Mouse (Mus musculus) induced T-regulatory cell, adult 2 months (primary cell): ENCODE measurements at regions not wholly inside any gene's neighbourhood (a gene's known extent, or its start where the extent isn't known, plus 50 kb on each side); places are given as distances from the start of the nearest gene placed in this dataset.
"Not testable (repeated sequence)": the region's sequence is repeated elsewhere in the genome, so short reads cannot be mapped to it uniquely, and the experiment has no call there.

Source experiments
- DNase-seq: peaks from one replicate; pipeline ENCODE4 v3.0.0-alpha.2; 2012; ENCODE audit warnings: low read depth

DNA sequence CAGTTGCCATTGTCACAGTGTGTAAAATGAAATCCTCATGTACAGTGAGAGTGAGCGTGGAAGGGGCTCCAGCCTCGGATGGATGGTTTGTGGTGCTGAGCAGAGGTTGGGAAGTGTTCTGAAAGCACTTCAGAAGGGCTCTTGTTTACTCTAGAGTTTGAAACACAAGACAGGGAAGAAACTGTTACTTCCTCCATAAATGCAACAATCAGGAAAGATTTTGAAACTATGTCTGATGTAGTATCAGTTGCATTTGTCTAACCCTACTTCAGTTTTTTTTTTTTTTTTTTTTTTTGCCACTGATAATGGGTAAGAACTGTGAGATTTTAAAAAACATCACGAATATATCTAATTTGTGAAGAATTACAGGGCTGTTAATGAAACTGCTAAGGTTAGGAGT, 281.5 kb downstream of the Hace1 start:
- DNase-seq, result no peak

- no peak for DNase-seq
Measured at GRCm38 (mm10) chr10:45859909-45860308, 282.3 kb downstream of the Hace1 start.

GRCm38 (mm10) chr10:45860696-45861095, 283.1 kb downstream of the Hace1 start:
- DNase-seq, result no peak

GRCm38 (mm10) chr10:45865793-45866192, 288.2 kb downstream of the Hace1 start:
- no peak for DNase-seq

DNA sequence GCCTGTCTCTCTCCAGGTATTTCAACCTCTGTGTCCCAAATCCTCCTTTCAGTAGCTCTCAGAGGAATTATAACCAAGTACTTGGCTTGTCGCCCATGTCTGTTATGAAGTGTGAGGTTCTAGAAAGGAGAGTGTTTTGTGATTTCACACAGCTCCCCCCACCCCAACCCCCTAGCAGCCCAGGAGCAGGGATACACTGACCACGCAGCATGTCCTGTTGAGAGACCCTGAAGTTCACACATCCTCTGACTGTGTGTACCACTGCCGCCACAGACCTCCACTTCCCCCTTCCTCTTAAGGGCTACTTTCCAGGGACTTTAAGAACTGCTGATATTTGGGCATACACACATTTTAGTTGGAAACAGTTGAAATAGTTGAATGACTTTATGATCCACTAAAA, 289.2 kb downstream of the Hace1 start:
- no peak for DNase-seq

- DNase-seq, result no peak
Measured at GRCm38 (mm10) chr10:45871028-45871427, 293.4 kb downstream of the Hace1 start.

DNA sequence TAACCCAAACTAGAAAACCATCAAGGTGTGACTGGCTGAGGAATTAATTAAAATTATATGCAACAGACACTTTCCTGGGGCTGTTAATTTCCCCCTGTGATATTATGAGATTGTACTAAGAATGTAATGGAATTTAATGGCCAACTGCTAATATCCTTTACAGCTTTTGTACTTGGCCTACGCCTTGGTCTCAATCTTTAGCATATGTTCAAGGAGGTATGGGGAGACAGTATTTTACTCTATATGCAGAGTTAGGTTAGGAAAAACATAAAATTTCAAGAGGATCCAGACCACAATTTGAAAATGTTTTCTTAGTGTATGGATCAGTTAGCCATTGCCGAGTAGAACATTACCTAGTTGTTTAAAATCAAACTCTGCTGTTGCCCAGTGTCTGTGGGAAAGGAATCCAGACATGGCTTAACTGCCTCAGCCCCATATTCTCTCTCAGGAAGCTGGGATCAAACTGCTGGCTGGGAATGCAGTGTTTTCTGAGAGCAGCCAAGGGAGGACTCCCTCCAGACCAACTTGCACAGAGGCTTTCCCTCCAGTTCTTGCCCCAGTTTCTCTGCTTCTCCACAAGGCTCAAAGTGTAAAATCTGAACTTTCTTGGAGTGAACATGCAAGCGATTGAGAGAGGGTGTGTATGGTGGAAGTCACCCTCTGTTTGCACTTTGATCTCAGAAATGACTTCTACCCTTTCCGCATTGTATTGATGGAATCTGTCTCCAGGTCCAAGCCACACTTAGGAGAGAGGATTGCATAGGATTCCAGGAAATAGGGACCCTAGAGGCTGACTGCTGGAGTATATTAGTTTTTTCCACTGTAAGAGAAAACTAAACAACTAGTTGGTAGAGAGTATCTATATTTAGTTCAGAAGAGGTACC, 294.6 kb downstream of the Hace1 start:
- DNase-seq, result no peak

- DNase-seq, result no peak
Measured at GRCm38 (mm10) chr10:45873805-45874780, 296.5 kb downstream of the Hace1 start.

- DNase-seq, result not testable (repeated sequence)
Measured at GRCm38 (mm10) chr10:45875287-45875686, 297.7 kb downstream of the Hace1 start.

GRCm38 (mm10) chr10:45883745-45884144, 306.1 kb downstream of the Hace1 start:
- no peak for DNase-seq

- DNase-seq, result no peak
Measured at GRCm38 (mm10) chr10:45886636-45887035, 309.0 kb downstream of the Hace1 start.

DNA sequence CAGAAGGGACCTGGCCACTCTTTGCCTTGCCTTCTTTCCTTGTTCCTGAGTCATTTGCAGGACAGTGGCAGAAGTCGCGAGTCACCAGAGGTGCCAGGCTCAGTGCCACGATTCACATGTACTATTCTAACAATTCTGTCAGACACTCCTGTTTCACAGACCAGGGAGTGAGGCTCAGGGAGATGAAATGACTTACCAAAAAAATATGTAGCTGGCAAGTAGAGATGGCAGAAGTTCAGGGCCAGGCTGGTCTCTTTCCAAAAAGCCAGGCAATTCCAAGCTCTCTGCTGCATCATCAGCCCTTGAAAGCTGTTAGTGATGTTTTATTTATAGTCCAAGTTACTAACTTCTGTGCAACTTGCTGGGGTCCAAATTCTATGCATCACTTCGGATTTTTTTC, 311.2 kb downstream of the Hace1 start:
- DNase-seq, result no peak

GRCm38 (mm10) chr10:45889381-45889951, 311.8 kb downstream of the Hace1 start:
- no peak for DNase-seq

- no peak for DNase-seq
Measured at GRCm38 (mm10) chr10:45890088-45890626, 312.5 kb downstream of the Hace1 start.

- no peak for DNase-seq
Measured at GRCm38 (mm10) chr10:45892464-45892863, 314.8 kb downstream of the Hace1 start.

GRCm38 (mm10) chr10:45893894-45894831, 316.5 kb downstream of the Hace1 start:
- DNase-seq, result no peak

DNA sequence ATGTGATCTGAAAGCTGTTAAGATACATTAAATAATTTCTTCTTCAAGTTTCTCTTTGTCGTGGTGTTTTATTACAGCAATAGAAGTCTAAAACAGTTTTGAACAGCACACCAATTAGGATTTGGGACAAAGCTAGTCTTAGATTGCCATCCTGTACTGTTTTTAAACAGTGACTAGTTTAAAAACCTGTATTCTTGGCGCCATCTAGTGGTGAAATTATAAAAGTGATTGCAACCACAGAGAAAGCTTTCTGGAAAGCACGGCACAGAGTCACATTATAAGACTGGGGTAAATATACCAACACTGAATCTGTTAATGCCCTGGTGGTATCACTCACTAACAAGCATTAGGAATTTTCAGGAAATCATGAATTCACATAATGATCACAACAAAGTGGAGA, 339.3 kb downstream of the Hace1 start:
- peak; percentile 55 for DNase-seq

GRCm38 (mm10) chr10:45925746-45926145, 348.1 kb downstream of the Hace1 start:
- no peak for DNase-seq

DNA sequence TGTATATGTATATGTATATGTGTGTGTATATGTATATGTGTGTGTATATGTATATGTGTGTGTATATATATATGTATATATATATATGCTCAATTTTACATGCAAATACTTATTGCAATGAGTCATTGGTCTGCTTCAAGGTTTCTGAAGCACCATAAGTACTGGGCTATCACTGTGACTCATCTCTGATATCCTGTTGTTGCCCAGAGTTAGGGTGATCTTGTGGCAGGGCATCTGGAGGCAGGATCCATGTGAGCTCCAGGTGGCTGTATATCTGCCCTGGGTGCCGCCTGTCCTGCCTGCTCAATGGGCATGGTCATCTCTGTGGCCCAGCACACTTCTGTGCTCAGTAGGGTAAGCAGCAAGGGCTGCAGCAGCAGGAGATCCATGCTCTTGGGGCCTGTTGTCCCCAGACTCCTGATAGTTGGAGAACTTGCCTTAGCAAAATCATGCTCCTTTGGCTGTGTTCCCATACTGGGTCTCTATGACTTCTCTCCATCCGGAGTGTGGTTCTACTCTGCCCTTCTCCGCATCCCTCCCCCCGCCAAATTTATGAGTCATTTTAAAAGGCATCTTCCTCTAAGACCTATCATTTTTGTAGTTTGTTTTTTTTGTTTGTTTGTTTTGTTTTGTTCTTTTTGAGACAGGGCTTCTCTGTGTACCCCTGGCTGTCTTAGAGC, 356.1 kb downstream of the Hace1 start:
- no peak for DNase-seq

DNA sequence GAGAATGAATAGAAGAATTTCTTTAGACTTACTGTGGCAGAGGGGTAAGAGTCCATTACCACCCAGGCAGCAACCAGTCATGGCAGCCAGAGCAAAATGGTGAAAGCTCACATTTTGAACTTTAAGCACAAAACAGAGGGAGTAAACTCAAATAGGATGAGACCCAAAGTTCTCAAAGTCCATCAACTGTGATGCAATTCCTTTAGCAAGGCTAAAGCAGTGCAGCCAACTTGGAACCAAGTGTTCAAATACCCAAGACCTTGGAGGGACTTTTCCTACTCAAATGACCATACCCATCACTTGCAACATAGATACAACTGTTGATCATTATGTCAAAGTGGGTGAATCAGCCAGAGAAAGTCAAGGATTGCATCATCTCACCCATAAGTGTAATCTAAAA, 380.1 kb downstream of the Hace1 start:
- no peak for DNase-seq
